Mouse (Mus musculus): ENCODE results near the gene Lasp1. TPM values are rescaled to one million over a fixed set of nuclear protein-coding genes. Genes with fewer than 3 reads are reported as not detected.
"Not testable (repeated sequence)": the region's sequence is repeated elsewhere in the genome, so short reads cannot be mapped to it uniquely, and the experiment has no call there.

Lasp1 gene
- polyA plus RNA-seq, 1 experiment: 201 TPM

DNA sequence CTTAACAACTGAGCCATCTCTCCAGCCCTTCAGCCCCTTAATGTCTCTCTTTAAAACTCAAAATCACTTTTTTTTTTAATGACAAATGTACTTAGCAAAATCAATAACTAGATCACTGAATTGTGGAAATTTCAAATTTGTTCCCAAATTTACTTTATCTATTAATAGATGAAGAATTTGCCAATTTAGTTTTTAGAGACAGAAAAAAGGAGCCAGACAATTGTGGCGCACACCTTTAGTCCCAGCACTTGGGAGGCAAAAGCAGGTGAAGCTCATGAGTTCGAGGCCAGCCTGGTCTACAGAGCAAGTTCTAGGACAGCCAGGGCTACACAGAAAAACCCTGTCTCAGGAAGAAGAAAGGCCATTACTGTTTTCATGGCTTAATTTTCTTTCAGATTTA lies 52.8 kb downstream of the Lasp1 start:
- TF ChIP-seq POLR2A (IDR thresholded peaks at IDR 0.05; ENCODE audit: borderline replicate concordance, low read depth, low read length): no peak
- H3K27ac ChIP-seq (ENCODE audit: insufficient read depth, low read depth, low read length): no peak overlapping the region

DNA sequence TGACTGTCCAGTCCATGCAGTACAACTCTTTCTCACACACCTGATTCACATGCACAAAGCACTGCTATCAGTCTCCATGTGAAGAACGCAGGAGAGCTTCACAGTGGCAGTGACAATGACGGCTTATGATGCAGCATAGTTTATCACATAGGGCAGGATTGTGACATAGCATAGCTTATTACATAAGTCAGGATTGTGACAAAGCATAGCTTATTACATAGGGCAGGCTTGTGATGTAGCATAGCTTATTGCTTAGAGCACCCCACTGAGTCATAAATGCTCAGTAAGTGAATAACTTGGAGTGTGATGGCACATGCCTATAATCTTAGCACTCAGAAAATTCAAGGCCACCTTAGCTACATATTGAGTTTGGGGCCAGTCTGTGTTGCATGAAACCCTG lies 56.7 kb downstream of the Lasp1 start:
- Histone ChIP-seq H3K27ac (ENCODE audit: insufficient read depth, low read depth, low read length) (no peak overlapping the region), H3K4me1 (ENCODE audit: control insufficient read depth, insufficient read depth, low read length) (0 out of 2 replicates have a peak, but pooled peaks cover 1% of the 10 kb centered on the region), H3K4me3 (ENCODE audit: insufficient read depth, low read length) (no peak overlapping the region)
- TF ChIP-seq POLR2A (IDR thresholded peaks at IDR 0.05; ENCODE audit: borderline replicate concordance, low read depth, low read length): no peak
- no peak for TF ChIP-seq CTCF (IDR thresholded peaks at IDR 0.05; ENCODE audit: low read depth, low read length)

More for the DNA sequence above, 52.8 kb downstream of the Lasp1 start:
- 0 out of 2 replicates have a peak, but pooled peaks cover 4% of the 10 kb centered on the region for H3K4me1 ChIP-seq (ENCODE audit: control insufficient read depth, insufficient read depth, low read length)
- no peak overlapping the region for H3K4me3 ChIP-seq (ENCODE audit: insufficient read depth, low read length)

DNA sequence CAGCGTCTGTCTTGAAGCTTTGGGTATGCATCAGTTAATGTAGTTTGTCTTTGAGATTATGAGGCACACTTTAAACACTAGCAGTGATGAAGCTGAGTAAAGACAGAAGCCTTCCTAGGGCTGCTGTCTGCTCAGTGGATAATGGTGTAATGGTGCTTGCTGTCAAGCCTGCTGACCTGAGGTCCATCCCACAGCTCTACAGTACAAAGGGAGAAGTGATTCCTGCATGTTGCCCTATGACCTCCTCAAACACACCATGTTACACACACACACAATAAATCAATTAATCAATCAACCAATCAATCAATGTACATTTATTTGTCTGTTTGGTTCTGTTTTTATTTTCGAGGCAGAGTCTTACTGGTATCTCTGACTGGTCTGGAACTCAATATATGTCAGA lies 63.3 kb downstream of the Lasp1 start:
- Histone ChIP-seq H3K4me1 (ENCODE audit: control insufficient read depth, insufficient read depth, low read length) (no peaks in the 10 kb centered on the region), H3K27ac (ENCODE audit: insufficient read depth, low read depth, low read length) (no peak overlapping the region), H3K4me3 (ENCODE audit: insufficient read depth, low read length) (no peak overlapping the region)
- TF ChIP-seq POLR2A (IDR thresholded peaks at IDR 0.05; ENCODE audit: borderline replicate concordance, low read depth, low read length) (no peak), CTCF (IDR thresholded peaks at IDR 0.05; ENCODE audit: low read depth, low read length) (no peak)

DNA sequence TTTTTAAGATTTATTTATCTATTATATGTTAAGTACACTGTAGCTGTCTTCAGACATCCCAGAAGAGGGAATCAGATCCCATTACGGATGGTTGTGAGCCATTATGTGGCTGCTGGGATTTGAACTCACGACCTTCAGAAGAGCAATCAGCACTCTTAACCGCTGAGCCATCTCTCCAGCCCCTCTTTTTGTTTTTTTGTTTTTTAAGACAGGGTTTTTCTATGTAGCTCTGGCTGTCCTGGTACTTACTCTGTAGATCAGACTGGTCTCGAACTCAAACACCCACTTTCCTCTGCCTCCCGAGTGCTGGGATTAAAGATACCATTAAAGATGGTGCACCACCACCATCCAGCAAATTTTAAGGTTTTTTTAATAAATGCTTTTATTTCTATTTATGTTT lies 66.6 kb downstream of the Lasp1 start:
- H3K4me3 ChIP-seq (ENCODE audit: insufficient read depth, low read length): no peak overlapping the region
- no peak overlapping the region for H3K27ac ChIP-seq (ENCODE audit: insufficient read depth, low read depth, low read length)
- H3K4me1 ChIP-seq (ENCODE audit: control insufficient read depth, insufficient read depth, low read length): no peaks in the 10 kb centered on the region
- TF ChIP-seq POLR2A (IDR thresholded peaks at IDR 0.05; ENCODE audit: borderline replicate concordance, low read depth, low read length) (no peak), CTCF (IDR thresholded peaks at IDR 0.05; ENCODE audit: low read depth, low read length) (no peak)

DNA sequence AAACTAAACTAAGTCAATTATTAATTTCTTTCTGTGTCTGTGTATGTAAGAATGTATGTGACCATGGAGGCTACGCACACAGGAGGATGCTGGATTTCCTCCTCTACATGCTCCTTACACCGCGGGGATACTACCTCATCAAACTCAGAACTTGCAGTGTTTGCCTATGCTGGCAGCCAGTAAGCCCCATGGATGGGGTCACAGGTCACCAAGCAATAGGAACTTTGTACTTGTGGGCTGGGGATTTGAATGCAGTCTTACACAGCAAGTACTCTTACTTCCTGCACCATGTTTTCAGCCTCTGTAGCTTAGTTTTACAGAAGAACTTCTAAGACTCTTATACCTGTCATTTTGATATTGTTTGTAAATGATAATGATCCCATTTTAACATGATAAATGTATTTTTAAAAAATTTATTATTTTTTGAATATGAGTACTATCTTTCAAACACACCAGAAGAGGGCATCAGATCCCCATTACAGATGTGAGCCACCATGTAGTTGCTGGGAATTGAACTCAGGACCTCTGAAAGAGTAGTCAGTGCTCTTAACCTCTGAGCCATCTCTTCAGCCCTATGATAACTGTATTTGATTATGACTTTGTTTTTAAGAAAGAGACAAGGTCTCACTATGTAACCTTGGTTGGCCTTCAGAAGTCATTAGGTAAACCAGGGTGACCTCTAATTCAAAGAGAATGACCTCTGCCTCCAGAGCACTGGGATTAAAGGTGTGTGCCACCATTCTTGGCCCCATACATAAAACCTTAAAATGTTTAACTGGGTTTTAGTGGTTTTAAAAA lies 67.5 kb downstream of the Lasp1 start:
- Histone ChIP-seq H3K27ac (ENCODE audit: insufficient read depth, low read depth, low read length) (no peak overlapping the region), H3K4me1 (ENCODE audit: control insufficient read depth, insufficient read depth, low read length) (no peaks in the 10 kb centered on the region), H3K4me3 (ENCODE audit: insufficient read depth, low read length) (no peak overlapping the region)
- TF ChIP-seq CTCF (IDR thresholded peaks at IDR 0.05; ENCODE audit: low read depth, low read length) (no peak), POLR2A (IDR thresholded peaks at IDR 0.05; ENCODE audit: borderline replicate concordance, low read depth, low read length) (no peak)

DNA sequence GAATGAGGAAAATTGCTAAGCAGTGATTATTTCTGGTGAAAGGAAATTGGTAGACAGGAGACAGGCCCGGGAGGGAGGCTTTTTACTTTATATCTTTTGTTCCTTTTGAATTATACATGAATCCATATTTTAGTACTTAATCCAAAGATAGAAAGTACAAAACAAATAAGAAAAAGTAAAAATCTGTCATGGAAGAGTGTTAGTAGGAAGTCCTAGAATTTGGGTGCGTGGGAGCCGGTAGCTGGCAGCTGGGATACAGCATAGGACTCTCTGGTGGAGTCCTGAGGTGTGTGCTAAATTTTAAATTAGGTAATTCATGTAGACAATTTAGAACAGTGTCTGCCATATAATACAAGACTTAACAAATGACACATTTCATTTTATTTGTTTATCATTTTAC lies 68.8 kb downstream of the Lasp1 start:
- TF ChIP-seq POLR2A (IDR thresholded peaks at IDR 0.05; ENCODE audit: borderline replicate concordance, low read depth, low read length) (no peak), CTCF (IDR thresholded peaks at IDR 0.05; ENCODE audit: low read depth, low read length) (no peak)
- Histone ChIP-seq H3K27ac (ENCODE audit: insufficient read depth, low read depth, low read length) (no peak overlapping the region), H3K4me3 (ENCODE audit: insufficient read depth, low read length) (no peak overlapping the region), H3K4me1 (ENCODE audit: control insufficient read depth, insufficient read depth, low read length) (no peaks in the 10 kb centered on the region)

DNA sequence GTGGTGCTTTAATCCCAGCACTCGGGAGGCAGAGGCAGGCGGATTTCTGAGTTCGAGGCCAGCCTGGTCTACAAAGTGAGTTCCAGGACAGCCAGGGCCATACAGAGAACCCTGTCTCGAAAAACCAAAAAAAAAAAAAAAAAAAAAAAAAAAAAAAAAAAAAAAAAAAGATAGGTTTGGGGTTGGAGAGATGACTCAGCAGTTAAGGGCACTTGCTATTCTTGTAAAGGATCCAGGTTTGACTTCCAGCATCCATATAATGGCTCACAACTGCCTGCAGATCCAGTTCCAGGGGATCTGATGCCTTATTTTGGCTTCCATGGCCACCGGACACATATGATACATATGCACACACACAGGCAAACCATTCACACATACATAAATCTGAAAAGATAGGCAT lies 73.6 kb downstream of the Lasp1 start:
- H3K27ac ChIP-seq (ENCODE audit: insufficient read depth, low read depth, low read length): not testable (repeated sequence)

DNA sequence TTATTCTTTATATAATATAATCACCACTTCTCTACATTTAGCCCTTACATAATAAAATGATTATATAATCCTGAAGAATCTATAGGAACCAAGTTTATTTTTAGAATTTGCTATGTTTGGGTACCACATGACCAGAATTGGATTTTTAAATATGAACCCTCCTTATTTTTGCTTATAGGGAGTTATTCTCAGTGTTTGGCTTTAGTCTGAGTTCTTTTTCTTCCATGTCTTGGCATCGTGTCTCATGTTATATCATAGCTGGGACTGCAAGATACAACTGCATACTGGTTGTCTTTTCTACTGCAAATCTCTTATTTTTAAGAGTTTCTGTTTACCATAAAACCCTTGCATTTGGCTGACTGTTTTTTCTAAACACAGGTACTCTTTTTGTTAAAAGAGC lies 75.6 kb downstream of the Lasp1 start:
- TF ChIP-seq POLR2A (IDR thresholded peaks at IDR 0.05; ENCODE audit: borderline replicate concordance, low read depth, low read length): no peak
- TF ChIP-seq CTCF (IDR thresholded peaks at IDR 0.05; ENCODE audit: low read depth, low read length): no peak
- Histone ChIP-seq H3K4me3 (ENCODE audit: insufficient read depth, low read length) (no peak overlapping the region), H3K4me1 (ENCODE audit: control insufficient read depth, insufficient read depth, low read length) (no peaks in the 10 kb centered on the region)

More for the DNA sequence above, 73.6 kb downstream of the Lasp1 start:
- H3K4me3 ChIP-seq (ENCODE audit: insufficient read depth, low read length); H3K4me1 ChIP-seq (ENCODE audit: control insufficient read depth, insufficient read depth, low read length): not testable (repeated sequence)

DNA sequence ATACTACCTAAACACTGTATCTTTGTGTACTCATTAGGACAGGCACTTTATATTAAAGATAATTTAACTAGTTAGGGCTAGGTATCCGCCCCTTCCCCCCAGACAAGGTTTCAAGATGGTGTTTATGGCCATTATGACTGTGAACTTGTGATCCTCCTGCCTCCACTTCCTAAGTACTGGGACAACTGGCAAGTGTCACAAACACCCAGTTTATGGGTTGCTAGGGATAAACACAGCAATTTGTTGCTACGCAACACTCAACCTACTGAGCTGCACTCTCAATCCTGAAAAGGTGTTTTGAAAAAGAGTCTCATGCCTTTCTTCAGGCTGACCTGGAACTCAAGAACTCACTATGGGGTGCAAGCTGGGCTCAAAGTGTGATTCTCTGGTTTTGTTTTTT lies 78.5 kb downstream of the Lasp1 start:
- no peak overlapping the region for H3K27ac ChIP-seq (ENCODE audit: insufficient read depth, low read depth, low read length)
- H3K4me3 ChIP-seq (ENCODE audit: insufficient read depth, low read length): no peak overlapping the region
- no peaks in the 10 kb centered on the region for H3K4me1 ChIP-seq (ENCODE audit: control insufficient read depth, insufficient read depth, low read length)
- TF ChIP-seq CTCF (IDR thresholded peaks at IDR 0.05; ENCODE audit: low read depth, low read length): no peak
- no peak for TF ChIP-seq POLR2A (IDR thresholded peaks at IDR 0.05; ENCODE audit: borderline replicate concordance, low read depth, low read length)

More for the DNA sequence above, 75.6 kb downstream of the Lasp1 start:
- no peak overlapping the region for H3K27ac ChIP-seq (ENCODE audit: insufficient read depth, low read depth, low read length)

DNA sequence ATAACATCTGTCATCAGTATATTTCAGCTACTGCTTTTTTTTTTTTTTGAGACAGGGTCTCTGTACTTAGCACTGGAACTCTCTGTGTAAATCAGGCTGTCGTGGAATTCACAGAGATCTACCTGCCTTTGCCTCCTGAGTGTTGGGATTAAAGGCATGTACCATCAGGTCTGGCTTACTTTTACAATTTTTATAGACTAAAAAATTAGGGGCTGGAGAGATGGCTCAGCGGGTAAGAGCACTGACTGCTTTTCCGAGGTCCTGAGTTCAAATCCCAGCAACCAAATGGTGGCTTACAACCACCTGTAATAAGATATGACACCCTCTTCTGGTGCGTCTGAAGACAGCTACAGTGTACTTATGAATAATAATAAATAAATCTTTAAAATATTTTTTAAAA lies 81.6 kb downstream of the Lasp1 start:
- Histone ChIP-seq H3K4me3 (ENCODE audit: insufficient read depth, low read length) (no peak overlapping the region), H3K27ac (ENCODE audit: insufficient read depth, low read depth, low read length) (no peak overlapping the region), H3K4me1 (ENCODE audit: control insufficient read depth, insufficient read depth, low read length) (no peaks in the 10 kb centered on the region)
- no peak for TF ChIP-seq POLR2A (IDR thresholded peaks at IDR 0.05; ENCODE audit: borderline replicate concordance, low read depth, low read length)
- TF ChIP-seq CTCF (IDR thresholded peaks at IDR 0.05; ENCODE audit: low read depth, low read length): no peak

Measured in bone marrow macrophage, adult 2 months (primary cell).